Mouse (Mus musculus): ENCODE measurements at regions not wholly inside any gene's neighbourhood (a gene's known extent, or its start where the extent isn't known, plus 50 kb on each side); places are given as distances from the start of the nearest gene placed in this dataset.

GRCm38 (mm10) chrX:76010631-76011030 is 135.6 kb upstream of the Pls3 start:
- no peak for TF ChIP-seq CTCF (IDR thresholded peaks at IDR 0.05; ENCODE audit: low read depth)
- no peak for TF ChIP-seq EP300 (IDR thresholded peaks at IDR 0.05; ENCODE audit: low read depth)

GRCm38 (mm10) chrX:75978562-75978961 is 103.6 kb upstream of the Pls3 start:
- Histone ChIP-seq H3K4me3 (ENCODE audit: low read depth, low read length) (no peak overlapping the region), H3K4me1 (ENCODE audit: control insufficient read depth, insufficient read depth) (no peaks in the 10 kb centered on the region), H3K9me3 (replicated peaks; ENCODE audit: control insufficient read depth, low read length) (no peaks in the 10 kb centered on the region), H3K27ac (ENCODE audit: low read depth) (0 out of 2 replicates have a peak overlapping the region, but pooled peaks have one; percentile 13), H3K27me3 (ENCODE audit: control insufficient read depth, insufficient read depth, low read length) (no peaks in the 10 kb centered on the region), H3K4me2 (ENCODE audit: low read depth, low read length) (no peak overlapping the region), H3K9ac (replicated peaks; ENCODE audit: low read depth, low read length) (no peak overlapping the region), H3K36me3 (replicated peaks; ENCODE audit: control insufficient read depth, insufficient read depth, low read length) (no peaks in the 10 kb centered on the region)
- DNase-seq (ENCODE audit: low spot score) (no peak), ATAC-seq (ENCODE audit: insufficient read depth, low read depth) (no peak)
- TF ChIP-seq EP300 (IDR thresholded peaks at IDR 0.05; ENCODE audit: low read depth) (no peak), CTCF (IDR thresholded peaks at IDR 0.05; ENCODE audit: low read depth) (no peak)
- 67% methylated on average over 3 of the region's 3 CpGs for WGBS

More at GRCm38 (mm10) chrX:76010631-76011030, 135.6 kb upstream of the Pls3 start:
- Histone ChIP-seq H3K36me3 (replicated peaks; ENCODE audit: control insufficient read depth, insufficient read depth, low read length) (no peaks in the 10 kb centered on the region), H3K9ac (replicated peaks; ENCODE audit: low read depth, low read length) (no peak overlapping the region), H3K9me3 (replicated peaks; ENCODE audit: control insufficient read depth, low read length) (no peaks in the 10 kb centered on the region), H3K4me1 (ENCODE audit: control insufficient read depth, insufficient read depth) (no peaks in the 10 kb centered on the region), H3K4me3 (ENCODE audit: low read depth, low read length) (no peak overlapping the region), H3K27ac (ENCODE audit: low read depth) (no peak overlapping the region), H3K4me2 (ENCODE audit: low read depth, low read length) (no peak overlapping the region), H3K27me3 (ENCODE audit: control insufficient read depth, insufficient read depth, low read length) (no peaks in the 10 kb centered on the region)
- no peak for ATAC-seq (ENCODE audit: insufficient read depth, low read depth)
- 48% methylated on average over 2 of the region's 2 CpGs for WGBS
- DNase-seq (ENCODE audit: low spot score), result no peak

DNA sequence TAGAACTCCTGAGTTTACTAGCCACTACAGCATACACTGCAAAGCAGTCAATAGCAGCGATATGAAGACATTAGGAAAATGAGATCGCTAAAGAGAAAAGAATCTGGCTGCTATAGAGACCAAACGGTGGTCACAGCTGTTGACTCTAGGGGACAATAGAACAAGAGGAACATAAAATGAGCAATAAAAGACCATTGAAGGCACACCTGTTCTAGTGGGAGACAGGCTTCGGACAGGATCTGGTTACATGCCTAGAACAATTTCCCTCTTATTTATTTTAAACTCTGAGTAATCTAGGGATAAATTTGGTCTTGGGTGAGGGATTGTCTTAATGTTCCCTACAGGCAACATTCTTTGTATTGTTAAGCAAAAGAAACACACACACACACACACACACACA is 99.7 kb upstream of the Pls3 start:
- H3K4me1 ChIP-seq (ENCODE audit: control insufficient read depth, insufficient read depth), result no peaks in the 10 kb centered on the region

GRCm38 (mm10) chrX:75949694-75950093 is 74.7 kb upstream of the Pls3 start:
- TF ChIP-seq CTCF (IDR thresholded peaks at IDR 0.05; ENCODE audit: low read depth) (no peak), EP300 (IDR thresholded peaks at IDR 0.05; ENCODE audit: low read depth) (no peak)
- ATAC-seq (ENCODE audit: insufficient read depth, low read depth) (no peak), DNase-seq (ENCODE audit: low spot score) (no peak)
- H3K4me3 ChIP-seq (ENCODE audit: low read depth, low read length), result no peak overlapping the region
- H3K36me3 ChIP-seq (replicated peaks; ENCODE audit: control insufficient read depth, insufficient read depth, low read length), result no peaks in the 10 kb centered on the region
- no peaks in the 10 kb centered on the region for H3K9me3 ChIP-seq (replicated peaks; ENCODE audit: control insufficient read depth, low read length)
- H3K9ac ChIP-seq (replicated peaks; ENCODE audit: low read depth, low read length), result no peak overlapping the region
- H3K4me2 ChIP-seq (ENCODE audit: low read depth, low read length), result no peak overlapping the region
- no peaks in the 10 kb centered on the region for H3K4me1 ChIP-seq (ENCODE audit: control insufficient read depth, insufficient read depth)
- H3K27ac ChIP-seq (ENCODE audit: low read depth), result no peak overlapping the region
- no peaks in the 10 kb centered on the region for H3K27me3 ChIP-seq (ENCODE audit: control insufficient read depth, insufficient read depth, low read length)

More for the DNA sequence above, 99.7 kb upstream of the Pls3 start:
- ATAC-seq (ENCODE audit: insufficient read depth, low read depth), result no peak
- Histone ChIP-seq H3K36me3 (replicated peaks; ENCODE audit: control insufficient read depth, insufficient read depth, low read length) (no peaks in the 10 kb centered on the region), H3K9ac (replicated peaks; ENCODE audit: low read depth, low read length) (no peak overlapping the region), H3K4me2 (ENCODE audit: low read depth, low read length) (no peak overlapping the region), H3K9me3 (replicated peaks; ENCODE audit: control insufficient read depth, low read length) (no peaks in the 10 kb centered on the region), H3K27me3 (ENCODE audit: control insufficient read depth, insufficient read depth, low read length) (no peaks in the 10 kb centered on the region), H3K4me3 (ENCODE audit: low read depth, low read length) (no peak overlapping the region), H3K27ac (ENCODE audit: low read depth) (no peak overlapping the region)
- WGBS, result 63% methylated on average over 4 of the region's 4 CpGs
- no peak for DNase-seq (ENCODE audit: low spot score)
- TF ChIP-seq EP300 (IDR thresholded peaks at IDR 0.05; ENCODE audit: low read depth) (no peak), CTCF (IDR thresholded peaks at IDR 0.05; ENCODE audit: low read depth) (no peak)

DNA sequence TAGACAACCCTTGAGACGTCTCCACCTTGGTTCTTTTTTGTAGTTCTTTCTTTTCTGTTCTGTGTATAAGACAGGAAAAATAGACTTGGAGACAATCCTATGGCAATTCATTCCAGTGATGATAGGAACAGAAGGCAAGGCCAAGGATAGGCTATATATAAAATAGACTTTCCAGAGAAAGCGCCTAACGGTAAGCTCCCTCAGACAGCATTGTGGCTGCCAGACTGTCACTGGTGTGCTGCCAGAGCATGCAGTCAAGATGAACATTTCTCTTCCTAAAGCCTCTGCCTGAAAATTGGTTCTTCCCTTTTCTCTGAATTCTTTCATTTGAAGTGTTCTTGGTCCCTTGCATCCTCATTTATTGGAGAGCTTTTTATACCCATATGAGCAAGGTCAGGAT is 53.9 kb upstream of the Pls3 start:
- WGBS, result 53% methylated on average over 3 of the region's 3 CpGs
- no peaks in the 10 kb centered on the region for H3K36me3 ChIP-seq (replicated peaks; ENCODE audit: control insufficient read depth, insufficient read depth, low read length)
- no peaks in the 10 kb centered on the region for H3K4me1 ChIP-seq (ENCODE audit: control insufficient read depth, insufficient read depth)
- H3K4me3 ChIP-seq (ENCODE audit: low read depth, low read length), result no peak overlapping the region
- H3K27ac ChIP-seq (ENCODE audit: low read depth), result no peak overlapping the region
- no peak overlapping the region for H3K4me2 ChIP-seq (ENCODE audit: low read depth, low read length)
- DNase-seq (ENCODE audit: low spot score) (no peak), ATAC-seq (ENCODE audit: insufficient read depth, low read depth) (no peak)
- TF ChIP-seq CTCF (IDR thresholded peaks at IDR 0.05; ENCODE audit: low read depth) (no peak), EP300 (IDR thresholded peaks at IDR 0.05; ENCODE audit: low read depth) (no peak)
- no peaks in the 10 kb centered on the region for H3K27me3 ChIP-seq (ENCODE audit: control insufficient read depth, insufficient read depth, low read length)
- no peak overlapping the region for H3K9ac ChIP-seq (replicated peaks; ENCODE audit: low read depth, low read length)
- H3K9me3 ChIP-seq (replicated peaks; ENCODE audit: control insufficient read depth, low read length), result no peaks in the 10 kb centered on the region
